Mouse (Mus musculus): ENCODE measurements around the gene Kras. TPM values are rescaled to one million over a fixed set of nuclear protein-coding genes. Genes with fewer than 3 reads are reported as not detected.

Kras gene
- total and polyA plus RNA-seq, 2 experiments from 2014 or later, result 25.9 to 72.5 TPM

DNA sequence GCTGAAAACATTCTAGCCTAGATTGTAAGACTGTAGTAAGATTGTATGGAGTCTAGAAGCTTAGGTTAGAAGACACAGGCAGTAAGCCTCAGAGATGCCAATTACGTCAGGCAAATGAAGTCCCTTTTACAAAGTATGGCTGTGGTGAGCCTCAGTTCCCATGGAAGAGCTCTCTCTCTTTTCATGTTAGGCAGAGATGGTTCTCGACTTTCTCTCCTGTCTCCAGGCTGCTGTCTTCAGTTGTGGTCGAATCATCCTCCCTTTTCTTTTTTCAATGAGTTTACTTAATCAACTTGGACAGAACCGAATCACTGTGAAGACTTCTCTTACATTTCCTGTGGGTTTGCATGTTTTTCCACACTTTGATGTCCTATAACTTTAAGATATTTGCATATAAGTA is 35.6 kb upstream of the Kras start:
- Histone ChIP-seq H3K27ac (no peak overlapping the region), H3K36me3 (ENCODE audit: insufficient read depth, low read length) (no peaks in the 10 kb centered on the region), H3K27me3 (ENCODE audit: insufficient read depth, low read length) (no peaks in the 10 kb centered on the region), H3K4me3 (ENCODE audit: low read length) (no peak overlapping the region), H3K9ac (replicated peaks; ENCODE audit: low read length) (no peak overlapping the region), H3K9me3 (ENCODE audit: low read length) (no peaks in the 10 kb centered on the region), H3K4me1 (ENCODE audit: insufficient read depth, low read length) (no peaks in the 10 kb centered on the region), H3K4me2 (ENCODE audit: low read depth, low read length) (no peak overlapping the region)
- 78% methylated on average over 4 of the region's 4 CpGs for WGBS
- ATAC-seq (no peak), DNase-seq (ENCODE audit: low spot score) (no peak)
- no peak for TF ChIP-seq CTCF (IDR thresholded peaks at IDR 0.05; ENCODE audit: low read depth)

DNA sequence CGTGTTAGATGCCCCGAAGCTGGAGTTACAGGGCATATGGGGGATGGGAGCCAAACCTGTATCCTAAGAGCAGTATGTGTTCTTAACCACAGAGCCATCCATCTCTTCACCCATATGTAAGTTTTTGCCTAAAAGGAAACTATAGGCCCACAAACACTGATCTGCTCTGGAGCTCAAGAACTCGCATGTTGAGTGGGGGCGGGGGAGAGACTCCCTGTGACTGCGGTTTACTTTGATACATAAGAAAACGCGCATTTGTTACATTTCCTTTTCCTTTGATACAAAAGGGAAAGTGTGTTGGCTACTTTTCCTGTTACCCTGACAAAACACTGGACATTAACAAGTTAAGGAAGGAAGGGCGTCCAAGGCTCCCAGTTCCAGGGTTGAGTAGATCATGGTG is 34.2 kb upstream of the Kras start:
- no peak for DNase-seq (ENCODE audit: low spot score)
- no peak overlapping the region for H3K4me2 ChIP-seq (ENCODE audit: low read depth, low read length)
- WGBS, result 91% methylated on average over 8 of the region's 8 CpGs
- no peaks in the 10 kb centered on the region for H3K4me1 ChIP-seq (ENCODE audit: insufficient read depth, low read length)
- no peak overlapping the region for H3K27ac ChIP-seq
- no peak for ATAC-seq
- no peak overlapping the region for H3K4me3 ChIP-seq (ENCODE audit: low read length)
- no peaks in the 10 kb centered on the region for H3K27me3 ChIP-seq (ENCODE audit: insufficient read depth, low read length)
- no peaks in the 10 kb centered on the region for H3K36me3 ChIP-seq (ENCODE audit: insufficient read depth, low read length)
- H3K9me3 ChIP-seq (ENCODE audit: low read length), result no peaks in the 10 kb centered on the region
- no peak for TF ChIP-seq CTCF (IDR thresholded peaks at IDR 0.05; ENCODE audit: low read depth)
- no peak overlapping the region for H3K9ac ChIP-seq (replicated peaks; ENCODE audit: low read length)

DNA sequence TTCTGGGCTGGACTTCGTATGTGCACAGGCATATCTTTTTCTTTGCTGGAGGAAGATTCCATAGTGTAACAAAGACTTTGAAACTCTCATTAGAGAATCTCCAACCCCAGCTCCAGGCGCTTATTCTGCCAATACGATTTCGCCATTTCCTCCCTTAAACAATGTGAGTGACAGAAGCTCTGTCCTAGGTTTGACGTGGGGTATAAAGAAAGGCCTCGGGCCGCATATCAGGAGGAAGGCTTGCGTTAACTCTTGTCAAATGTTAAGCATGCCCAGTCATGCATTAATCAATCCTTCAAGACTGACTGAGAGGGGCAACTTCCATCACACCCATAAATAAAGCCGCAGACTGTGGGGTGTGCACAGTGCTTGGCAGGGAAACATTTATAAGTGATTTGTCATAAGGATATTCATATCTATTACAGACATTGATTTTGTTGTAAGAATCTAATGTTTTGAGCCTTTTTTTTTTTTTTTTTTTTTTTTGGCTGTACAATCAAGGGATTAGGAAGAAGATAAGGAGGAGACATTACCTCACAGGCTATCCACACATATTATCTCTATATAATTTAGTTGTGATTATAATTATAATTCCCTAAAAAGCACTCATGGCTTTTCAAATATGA is 27.2 kb upstream of the Kras start:
- Histone ChIP-seq H3K27me3 (ENCODE audit: insufficient read depth, low read length) (no peaks in the 10 kb centered on the region), H3K9me3 (ENCODE audit: low read length) (no peaks in the 10 kb centered on the region), H3K9ac (replicated peaks; ENCODE audit: low read length) (no peak overlapping the region), H3K4me2 (ENCODE audit: low read depth, low read length) (no peak overlapping the region), H3K4me1 (ENCODE audit: insufficient read depth, low read length) (peaks cover 8% of the 10 kb centered on the region), H3K27ac (no peak overlapping the region), H3K4me3 (ENCODE audit: low read length) (no peak overlapping the region), H3K36me3 (ENCODE audit: insufficient read depth, low read length) (no peaks in the 10 kb centered on the region)
- 59% methylated on average over 9 of the region's 9 CpGs for WGBS
- DNase-seq (ENCODE audit: low spot score), result no peak
- ATAC-seq, result no peak
- TF ChIP-seq CTCF (IDR thresholded peaks at IDR 0.05; ENCODE audit: low read depth), result no peak

DNA sequence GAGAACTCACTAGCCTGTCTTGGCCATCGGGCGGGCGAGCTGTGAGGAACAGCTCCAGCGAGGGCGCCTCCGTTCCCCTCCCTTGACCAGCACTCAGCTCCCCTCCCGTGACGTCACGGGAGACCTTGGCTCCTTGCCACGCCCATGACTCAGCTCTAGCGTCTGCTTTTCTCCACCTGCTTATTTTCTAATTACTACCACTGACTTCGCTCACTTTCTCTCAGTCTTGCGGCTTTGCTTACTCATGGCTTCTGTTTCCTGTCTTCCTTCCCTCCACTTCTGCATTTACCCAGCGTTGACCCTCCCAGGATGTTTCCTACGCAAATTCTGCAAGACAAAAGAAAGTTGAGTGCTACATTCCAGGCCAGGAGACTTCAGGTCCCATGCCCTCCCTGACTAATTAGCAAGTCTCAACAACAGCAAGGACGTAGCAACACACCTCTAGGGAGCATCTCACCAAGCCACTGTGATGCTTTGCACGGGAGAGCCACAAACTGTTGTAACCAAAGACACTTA is 26.3 kb upstream of the Kras start:
- Histone ChIP-seq H3K9ac (replicated peaks; ENCODE audit: low read length) (no peak overlapping the region), H3K36me3 (ENCODE audit: insufficient read depth, low read length) (no peaks in the 10 kb centered on the region), H3K4me1 (ENCODE audit: insufficient read depth, low read length) (peaks cover 8% of the 10 kb centered on the region), H3K9me3 (ENCODE audit: low read length) (no peaks in the 10 kb centered on the region), H3K4me2 (ENCODE audit: low read depth, low read length) (peak overlapping the region; percentile 43), H3K27ac (no peak overlapping the region), H3K4me3 (ENCODE audit: low read length) (no peak overlapping the region), H3K27me3 (ENCODE audit: insufficient read depth, low read length) (no peaks in the 10 kb centered on the region)
- peak; percentile 68 for DNase-seq (ENCODE audit: low spot score)
- no peak for TF ChIP-seq CTCF (IDR thresholded peaks at IDR 0.05; ENCODE audit: low read depth)
- ATAC-seq, result peak; percentile 51; the same call in 1 of the 2 replicates
- 4% methylated on average over 17 of the region's 17 CpGs for WGBS

DNA sequence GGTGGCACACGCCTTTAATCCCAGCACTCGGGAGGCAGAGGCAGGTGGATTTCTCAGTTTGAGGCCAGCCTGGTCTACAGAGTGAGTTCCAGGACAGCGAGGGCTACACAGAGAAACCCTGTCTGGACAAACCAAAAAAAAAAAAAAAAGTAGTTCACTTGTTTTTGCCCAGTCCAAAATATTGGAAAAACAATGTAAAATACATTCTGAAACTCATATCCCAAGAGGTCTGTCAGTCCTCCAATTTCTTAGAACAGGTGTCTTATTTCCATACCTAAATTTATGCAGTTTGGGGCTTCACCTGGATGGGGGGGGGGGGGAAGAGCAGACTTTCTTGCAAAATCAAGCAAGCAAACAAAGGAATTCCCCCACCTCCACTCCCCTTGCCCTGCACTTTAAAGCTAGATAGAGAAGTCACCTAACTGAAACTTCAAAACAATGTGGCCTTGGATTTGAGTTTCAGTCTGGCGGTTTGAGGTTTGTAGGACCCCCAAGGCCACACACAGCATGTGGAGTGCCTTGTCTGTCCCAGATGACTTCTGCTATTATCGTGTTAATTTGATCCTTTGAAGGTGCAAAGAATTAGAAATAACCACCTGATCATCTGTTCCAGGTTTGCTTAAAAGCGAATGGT is 25.7 kb upstream of the Kras start:
- 52% methylated on average over 6 of the region's 6 CpGs for WGBS
- H3K9ac ChIP-seq (replicated peaks; ENCODE audit: low read length), result no peak overlapping the region
- DNase-seq (ENCODE audit: low spot score) (no peak), ATAC-seq (no peak)
- H3K4me2 ChIP-seq (ENCODE audit: low read depth, low read length), result peak overlapping the region; percentile 43
- H3K4me3 ChIP-seq (ENCODE audit: low read length), result no peak overlapping the region
- peaks cover 8% of the 10 kb centered on the region for H3K4me1 ChIP-seq (ENCODE audit: insufficient read depth, low read length)
- no peaks in the 10 kb centered on the region for H3K9me3 ChIP-seq (ENCODE audit: low read length)
- no peaks in the 10 kb centered on the region for H3K36me3 ChIP-seq (ENCODE audit: insufficient read depth, low read length)
- no peak for TF ChIP-seq CTCF (IDR thresholded peaks at IDR 0.05; ENCODE audit: low read depth)
- no peak overlapping the region for H3K27ac ChIP-seq
- H3K27me3 ChIP-seq (ENCODE audit: insufficient read depth, low read length), result no peaks in the 10 kb centered on the region

DNA sequence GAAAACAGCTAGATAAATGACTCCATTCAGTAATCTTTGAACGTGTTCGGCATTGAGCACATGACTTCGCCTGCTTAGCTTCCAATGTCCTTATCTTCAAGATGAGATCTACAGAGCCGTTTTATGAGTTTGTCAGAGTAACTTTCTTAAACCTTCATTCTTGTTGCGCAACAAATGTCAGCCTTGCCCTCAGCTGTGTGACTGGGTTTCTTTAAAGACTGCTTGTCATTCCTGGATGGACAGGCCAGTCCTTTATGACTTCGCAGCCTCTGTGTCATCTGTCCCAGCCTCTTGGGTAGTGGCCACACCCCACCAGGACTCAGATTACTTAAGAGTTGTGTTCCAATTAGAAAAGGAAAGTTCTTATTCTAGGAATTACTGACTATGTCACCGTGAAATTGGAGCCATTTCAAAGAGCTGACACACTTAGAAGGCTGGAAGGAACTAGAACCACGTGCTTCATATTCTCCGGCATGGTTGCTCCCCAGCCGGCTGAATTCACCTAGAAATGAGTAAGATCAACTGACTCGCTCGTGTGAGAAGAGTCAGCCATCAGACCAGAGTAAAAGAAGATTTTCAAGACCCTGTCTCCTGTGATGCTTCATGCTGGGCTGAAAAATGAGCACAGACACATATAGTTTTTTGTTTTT is 24.1 kb upstream of the Kras start:
- Histone ChIP-seq H3K4me2 (ENCODE audit: low read depth, low read length) (no peak overlapping the region), H3K4me3 (ENCODE audit: low read length) (no peak overlapping the region), H3K36me3 (ENCODE audit: insufficient read depth, low read length) (no peaks in the 10 kb centered on the region), H3K9me3 (ENCODE audit: low read length) (no peaks in the 10 kb centered on the region), H3K27ac (no peak overlapping the region), H3K4me1 (ENCODE audit: insufficient read depth, low read length) (peaks cover 8% of the 10 kb centered on the region), H3K9ac (replicated peaks; ENCODE audit: low read length) (no peak overlapping the region), H3K27me3 (ENCODE audit: insufficient read depth, low read length) (no peaks in the 10 kb centered on the region)
- ATAC-seq, result no peak
- no peak for TF ChIP-seq CTCF (IDR thresholded peaks at IDR 0.05; ENCODE audit: low read depth)
- whole genome bisulfite sequencing, result 79% methylated on average over 12 of the region's 12 CpGs
- DNase-seq (ENCODE audit: low spot score), result no peak
